Mouse (Mus musculus): ENCODE results near the gene Abcb5. TPM values are rescaled to one million over a fixed set of nuclear protein-coding genes. Genes with fewer than 3 reads are reported as not detected.

Abcb5 gene
- polyA plus RNA-seq (2017; shearing (Covaris generic)), result not detected

GRCm38 (mm10) chr12:118966321-118966720 lies at the start of gene Abcb5:
Abcb5 (minus strand) TSS chr12:118966421.

GRCm38 (mm10) chr12:118846221-118846620 lies 120.0 kb downstream of the Abcb5 start, which contains the start of gene Sp8:
Sp8 (plus strand) TSS chr12:118846329.

Other genes starting within 250 kb of the Abcb5 start
- gene Sp8, start 120.1 kb downstream of the Abcb5 start, polyA plus RNA-seq (2017; shearing (Covaris generic)), result not detected

Data from naive thymus-derived CD4-positive, alpha-beta T cell, adult 5 months (primary cell).